Mouse (Mus musculus): ENCODE data around the gene Ubac2.

DNA sequence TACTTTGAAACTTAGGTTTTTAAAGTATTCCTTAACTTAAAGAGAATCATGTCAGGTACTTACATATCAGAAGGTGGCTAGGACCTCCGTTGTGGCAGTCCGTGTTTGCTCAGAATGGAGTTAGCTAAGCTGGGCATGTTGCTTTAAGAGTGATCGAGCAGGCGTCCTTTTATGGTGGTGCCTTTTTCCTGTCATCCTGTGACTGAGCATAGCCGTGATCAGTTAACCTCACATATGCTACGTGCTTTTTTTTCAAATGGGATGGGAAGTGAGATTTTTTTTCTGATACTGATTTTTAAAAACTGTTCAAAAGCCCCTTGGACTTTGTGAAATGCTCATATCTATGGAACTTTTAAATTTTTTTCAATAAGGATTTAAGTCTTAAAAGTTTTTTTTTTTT is 86.6 kb downstream of the Ubac2 start, which contains the start of gene Gpr183:
- TF ChIP-seq GATA1 (IDR thresholded peaks at IDR 0.05; ENCODE audit: borderline replicate concordance, low read length) (no peak), FLI1 (IDR thresholded peaks at IDR 0.05; ENCODE audit: low read length) (no peak)

All from megakaryocyte, embryonic 14.5 days (primary cell).